Mouse (Mus musculus) forelimb bud, embryonic 11.5 days (tissue): ENCODE data around the gene Lmf2.

ENCODE experiments used
- DNase-seq: peaks from one replicate; pipeline ENCODE4 v3.0.0-alpha.2; 2012; ENCODE audit warnings: low read depth, low spot score

The Lmf2 gene

GRCm38 (mm10) chr15:89355241-89356187, at the start of gene Lmf2, which contains the start of gene Ncaph2:
Gene Lmf2 (minus strand): TSS chr15:89355659.
Gene Ncaph2 (plus strand): TSS chr15:89355719.
- peak; percentile 95 for DNase-seq

- no peak for DNase-seq
Observed at GRCm38 (mm10) chr15:89404831-89405623, 49.6 kb upstream of the Lmf2 start.

GRCm38 (mm10) chr15:89402471-89402870, 47.0 kb upstream of the Lmf2 start:
- DNase-seq: no peak

GRCm38 (mm10) chr15:89399716-89400115, 44.3 kb upstream of the Lmf2 start:
- no peak for DNase-seq

GRCm38 (mm10) chr15:89398146-89398545, 42.7 kb upstream of the Lmf2 start:
- DNase-seq: no peak

GRCm38 (mm10) chr15:89396883-89397282, 41.4 kb upstream of the Lmf2 start:
- no peak for DNase-seq

- no peak for DNase-seq
Observed at GRCm38 (mm10) chr15:89390081-89390480, 34.6 kb upstream of the Lmf2 start.

- no peak for DNase-seq
Observed at GRCm38 (mm10) chr15:89387127-89387526, 31.7 kb upstream of the Lmf2 start.

GRCm38 (mm10) chr15:89384617-89385016, 29.2 kb upstream of the Lmf2 start, which contains the start of gene Klhdc7b:
Gene Klhdc7b (plus strand): TSS chr15:89384917.
- DNase-seq: no peak

- no peak for DNase-seq
Observed at GRCm38 (mm10) chr15:89379429-89379828, 24.0 kb upstream of the Lmf2 start.

- no peak for DNase-seq
Observed at GRCm38 (mm10) chr15:89378831-89379401, 23.5 kb upstream of the Lmf2 start, which contains the start of gene Odf3b. Gene Odf3b (minus strand): TSS chr15:89379282.

GRCm38 (mm10) chr15:89377938-89378828, 22.7 kb upstream of the Lmf2 start:
- DNase-seq: no peak

GRCm38 (mm10) chr15:89377362-89377761, 21.9 kb upstream of the Lmf2 start:
- DNase-seq: no peak

GRCm38 (mm10) chr15:89376957-89377356, 21.5 kb upstream of the Lmf2 start, which contains the start of gene Tymp:
Gene Tymp (minus strand): TSS chr15:89377039.
- no peak for DNase-seq

- no peak for DNase-seq
Observed at GRCm38 (mm10) chr15:89376040-89376439, 20.6 kb upstream of the Lmf2 start.

- DNase-seq: no peak
Observed at GRCm38 (mm10) chr15:89374801-89375534, 19.5 kb upstream of the Lmf2 start.

- DNase-seq: no peak
Observed at GRCm38 (mm10) chr15:89374340-89374739, 18.9 kb upstream of the Lmf2 start.

GRCm38 (mm10) chr15:89373762-89374248, 18.3 kb upstream of the Lmf2 start, which contains the start of gene Sco2:
Gene Sco2 (minus strand): TSS chr15:89373846.
- peak; percentile 91 for DNase-seq

- DNase-seq: peak; percentile 70
Observed at GRCm38 (mm10) chr15:89373027-89373761, 17.7 kb upstream of the Lmf2 start.
